Mouse (Mus musculus) embryo, embryonic 11.5 days (tissue): Measurements from ENCODE around the gene Disp2.

ENCODE experiments used
- DNase-seq: peaks from one replicate; pipeline ENCODE4 v3.0.0-alpha.2; 2012; ENCODE audit warnings: low read depth, low spot score

Disp2 gene

DNA sequence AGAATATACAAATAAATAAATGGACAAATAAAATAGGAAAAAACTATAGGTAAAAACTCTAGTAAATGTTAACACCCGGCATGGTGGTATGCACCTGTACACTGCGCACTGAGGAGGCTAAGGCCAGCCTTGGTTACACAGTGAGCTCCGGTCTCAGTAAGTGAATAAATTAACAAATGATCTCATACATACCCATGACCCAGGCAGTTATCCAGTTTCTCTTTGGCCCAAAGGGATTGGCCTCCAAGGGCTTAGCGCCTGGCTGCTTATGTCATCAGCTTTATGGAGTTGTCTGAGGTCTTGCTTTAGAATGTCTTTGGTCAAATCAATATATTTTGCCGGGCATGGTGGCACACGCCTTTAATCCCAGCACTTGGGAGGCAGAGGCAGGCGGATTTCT lies 4.1 kb downstream of the Disp2 start:
- no peak for DNase-seq

- no peak for DNase-seq
These were observed 7.0 kb downstream of the Disp2 start for GRCm38 (mm10) chr2:118786525-118786924.

DNA sequence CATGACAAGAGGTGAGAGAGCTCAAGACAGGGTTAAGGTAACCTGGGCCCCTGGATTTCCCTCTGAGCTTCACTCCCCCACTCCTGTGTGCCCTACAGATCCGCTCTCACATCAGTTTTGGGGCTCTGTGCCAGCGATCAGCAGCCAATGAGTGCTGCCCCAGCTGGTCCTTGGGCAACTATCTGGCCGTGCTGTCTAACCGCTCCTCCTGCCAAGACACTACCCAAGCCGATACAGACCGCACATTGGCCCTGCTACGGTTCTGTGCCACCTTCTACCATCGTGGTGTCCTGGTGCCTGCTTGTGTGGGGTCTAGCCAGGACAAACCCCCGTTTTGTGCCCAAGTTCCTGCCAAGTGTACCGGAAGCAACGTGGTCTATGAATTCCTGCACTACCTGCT lies 10.0 kb downstream of the Disp2 start:
- no peak for DNase-seq

- DNase-seq = no peak
These were observed 10.7 kb downstream of the Disp2 start for GRCm38 (mm10) chr2:118790221-118790550.

DNA sequence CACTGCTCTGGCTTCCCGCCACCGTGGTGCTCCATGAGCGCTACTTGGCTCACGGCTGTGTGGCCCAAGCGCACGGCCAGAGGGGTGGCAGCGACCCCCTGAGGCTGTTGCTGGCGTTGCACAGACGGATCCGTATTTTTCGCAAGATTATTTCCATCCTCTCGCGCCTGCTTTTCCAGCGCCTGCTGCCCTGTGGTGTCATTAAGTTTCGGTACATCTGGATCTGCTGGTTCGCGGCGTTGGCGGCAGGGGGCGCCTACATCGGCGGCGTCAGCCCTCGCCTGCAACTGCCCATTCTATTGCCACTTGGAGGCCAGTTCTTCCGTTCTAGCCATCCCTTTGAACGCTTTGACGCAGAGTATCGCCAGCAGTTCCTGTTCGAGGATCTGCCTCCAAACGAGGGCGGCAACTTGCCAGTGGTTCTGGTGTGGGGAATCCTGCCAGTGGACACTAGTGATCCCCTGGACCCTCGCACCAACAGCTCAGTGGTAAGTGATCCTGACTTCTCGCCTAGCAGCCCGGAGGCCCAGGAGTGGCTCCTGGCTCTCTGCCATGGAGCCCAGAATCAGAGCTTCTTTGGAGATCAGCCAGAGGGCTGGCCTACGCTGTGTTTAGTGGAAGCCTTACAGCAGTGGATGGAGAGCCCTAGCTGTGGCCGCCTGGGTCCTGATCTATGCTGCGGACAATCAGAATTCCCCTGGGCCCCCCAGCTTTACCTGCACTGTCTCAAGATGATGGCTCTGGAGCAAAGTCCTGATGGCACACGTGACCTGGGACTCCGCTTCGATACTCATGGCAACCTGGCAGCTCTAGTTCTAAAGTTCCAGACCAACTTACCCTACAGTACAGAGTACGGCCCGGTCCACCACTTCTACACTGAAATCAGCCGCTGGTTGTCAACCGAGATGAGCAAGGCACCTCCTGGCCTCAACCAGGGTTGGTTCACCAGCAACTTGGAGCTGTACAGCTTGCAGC lies 11.3 kb downstream of the Disp2 start:
- DNase-seq = peak; percentile 42

DNA sequence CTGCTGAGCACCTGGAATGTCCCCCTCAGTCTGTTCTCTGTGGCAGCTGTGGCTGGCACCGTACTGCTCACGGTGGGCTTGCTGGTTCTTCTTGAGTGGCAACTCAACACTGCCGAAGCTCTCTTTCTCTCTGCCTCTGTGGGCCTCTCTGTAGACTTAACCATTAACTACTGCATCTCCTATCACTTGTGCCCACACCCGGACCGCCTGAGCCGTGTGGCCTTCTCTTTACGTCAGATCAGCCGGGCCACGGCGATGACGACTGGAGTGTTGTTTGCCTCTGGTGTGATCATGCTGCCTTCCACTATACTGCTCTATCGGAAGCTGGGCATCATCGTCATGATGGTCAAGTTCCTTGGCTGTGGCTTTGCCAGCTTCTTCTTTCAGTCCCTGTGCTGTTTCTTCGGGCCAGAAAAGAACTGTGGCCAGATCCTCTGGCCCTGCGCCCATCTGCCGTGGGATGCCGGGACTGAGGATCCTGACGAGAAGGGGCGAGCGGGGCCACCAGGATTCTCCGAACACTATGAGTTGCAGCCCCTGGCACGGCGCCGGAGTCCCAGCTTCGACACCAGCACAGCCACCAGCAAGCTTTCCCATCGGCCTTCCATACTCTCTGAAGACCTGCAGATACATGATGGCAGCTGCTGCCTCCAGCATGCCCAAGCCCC lies 12.2 kb downstream of the Disp2 start:
- DNase-seq = no peak

- DNase-seq = no peak
These were observed 12.7 kb downstream of the Disp2 start for GRCm38 (mm10) chr2:118792259-118792613.

- no peak for DNase-seq
These were observed 14.1 kb downstream of the Disp2 start for GRCm38 (mm10) chr2:118793636-118794035.

DNA sequence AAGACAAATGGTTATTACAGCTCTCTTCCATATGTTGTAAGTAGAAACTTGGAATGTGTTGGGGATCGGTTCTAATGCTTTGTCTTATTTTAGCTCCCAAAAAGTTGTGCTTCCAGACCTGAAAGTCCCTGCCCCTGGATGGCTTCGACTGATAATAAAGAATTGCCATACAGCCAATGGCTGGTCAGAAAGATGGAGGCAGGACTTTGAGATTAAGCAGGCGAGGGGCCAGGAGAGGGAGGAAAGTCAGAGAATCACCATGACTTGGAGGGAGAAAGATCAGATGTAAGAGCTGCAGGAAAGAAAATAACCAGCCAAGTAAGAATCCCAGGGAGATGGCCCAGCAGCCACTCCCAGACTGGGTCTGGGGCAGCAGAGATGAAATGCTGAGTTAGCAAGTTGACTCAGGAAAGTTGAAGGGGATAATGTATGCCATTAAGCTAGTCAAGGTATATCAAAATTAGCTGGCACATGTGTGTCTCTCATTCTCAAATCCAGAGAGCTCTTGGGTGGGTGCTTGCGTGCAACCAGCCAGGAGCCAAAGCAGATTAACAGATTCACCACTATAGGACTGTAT lies 23.1 kb downstream of the Disp2 start:
- DNase-seq = no peak

- no peak for DNase-seq
These were observed 25.0 kb downstream of the Disp2 start for GRCm38 (mm10) chr2:118804474-118804873.

GRCm38 (mm10) chr2:118805137-118805536 lies 25.6 kb downstream of the Disp2 start:
- no peak for DNase-seq

DNA sequence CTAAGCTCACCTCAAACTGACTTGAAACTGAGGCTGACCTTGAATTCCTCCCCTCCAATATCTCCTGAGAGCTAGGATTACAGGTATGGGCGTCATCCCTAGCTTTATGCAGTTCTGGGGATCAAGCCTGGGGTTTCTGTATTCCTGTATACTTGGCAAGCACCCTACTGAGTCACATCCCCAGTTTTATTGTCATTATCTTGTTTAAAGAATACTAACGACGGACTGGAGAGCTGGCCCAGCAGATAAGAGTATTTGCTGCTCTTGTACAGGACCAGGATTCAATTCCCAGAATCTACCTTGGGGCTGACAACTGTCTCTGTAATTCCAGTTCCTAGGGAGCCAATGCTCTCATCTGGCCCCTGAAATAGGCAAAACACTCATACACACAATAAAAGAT lies 26.2 kb downstream of the Disp2 start:
- DNase-seq = no peak

- DNase-seq = no peak
These were observed 27.3 kb downstream of the Disp2 start for GRCm38 (mm10) chr2:118806860-118807259.

GRCm38 (mm10) chr2:118810861-118811260 lies 31.3 kb downstream of the Disp2 start:
- DNase-seq = no peak

DNA sequence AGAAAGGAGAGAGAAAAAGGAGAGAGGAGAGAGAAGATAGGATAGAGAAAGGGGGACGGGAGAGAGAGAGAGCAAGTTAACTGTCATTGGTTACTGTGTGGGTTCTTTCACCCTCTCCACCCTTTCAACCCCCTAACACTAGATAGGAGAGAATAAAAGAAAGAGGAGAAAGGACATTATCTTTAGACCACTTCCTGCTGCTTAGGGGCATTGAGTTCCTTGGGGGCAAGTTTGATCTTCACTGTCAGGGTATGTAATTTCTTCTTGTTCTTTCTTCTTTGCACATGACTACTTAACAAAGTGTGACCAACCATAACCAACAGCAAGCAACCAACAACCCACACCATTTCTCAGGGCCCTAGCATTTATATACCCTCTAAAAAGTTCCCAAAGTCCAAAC lies 33.2 kb downstream of the Disp2 start:
- DNase-seq = no peak

DNA sequence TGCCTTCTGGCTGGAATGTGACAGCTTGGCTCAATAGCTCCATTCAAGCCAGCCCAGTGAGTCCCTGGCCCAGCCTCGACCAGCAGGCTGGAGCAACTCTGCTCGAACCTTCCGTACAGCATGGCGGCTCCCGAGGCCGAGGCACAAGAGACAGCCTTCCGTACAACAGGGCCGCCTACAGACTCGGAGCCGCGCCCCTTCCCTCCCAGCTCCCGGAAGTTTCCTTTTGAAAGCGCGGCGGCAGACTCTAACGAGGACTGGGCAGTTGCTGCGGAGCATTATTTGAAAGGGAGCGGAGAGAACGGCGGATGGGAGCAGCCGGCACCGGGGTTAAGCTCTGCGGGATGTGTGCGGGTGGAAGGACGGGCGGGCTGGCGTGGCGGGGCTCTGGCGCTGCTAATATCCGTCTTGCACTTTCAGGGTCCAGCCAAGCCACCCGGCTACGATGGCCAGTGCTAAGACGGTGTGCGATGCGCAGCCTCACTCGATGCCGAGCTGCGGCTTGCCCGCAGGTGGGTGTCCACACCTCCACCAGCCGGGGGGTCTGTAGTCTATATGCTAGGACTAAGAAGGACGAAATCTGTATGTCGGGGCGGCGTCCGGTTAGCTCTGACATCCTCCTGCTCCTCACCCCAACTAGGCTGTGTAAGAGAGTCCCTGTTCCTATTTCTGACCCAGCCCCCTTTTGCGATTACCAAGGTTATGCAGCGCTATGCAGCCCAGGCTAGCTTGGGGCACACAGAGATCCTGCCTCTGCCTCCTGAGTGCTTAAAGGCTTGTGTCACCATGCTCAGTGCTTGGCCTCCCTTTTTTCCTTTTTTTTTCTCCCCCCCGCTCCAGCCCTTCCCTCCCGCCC lies 34.7 kb downstream of the Disp2 start, which contains the start of gene Knstrn:
Knstrn (plus strand) TSS at position 23 of the 856 bp plus-strand sequence.
- peak; percentile 80 for DNase-seq

GRCm38 (mm10) chr2:118822800-118823199 lies 43.3 kb downstream of the Disp2 start:
- no peak for DNase-seq

DNA sequence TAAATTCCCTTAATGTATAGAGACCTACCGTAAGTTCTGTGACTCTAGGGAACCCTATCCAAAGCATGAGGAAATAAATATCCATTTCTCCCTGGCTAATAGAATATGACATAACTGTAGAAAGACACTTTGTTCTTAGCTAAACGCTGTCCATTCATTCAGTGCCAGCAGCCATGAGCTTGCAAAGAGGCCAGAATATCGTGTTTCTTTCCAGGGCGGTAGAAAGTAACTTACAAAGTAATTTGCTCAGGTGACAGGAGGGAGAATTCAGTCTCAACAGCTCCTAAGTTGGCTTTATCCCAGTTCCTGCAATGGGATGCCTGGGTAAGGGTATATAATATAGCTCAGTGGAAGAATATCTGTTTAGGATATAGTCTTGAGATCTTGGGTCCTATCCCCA lies 44.9 kb downstream of the Disp2 start:
- DNase-seq = no peak

DNA sequence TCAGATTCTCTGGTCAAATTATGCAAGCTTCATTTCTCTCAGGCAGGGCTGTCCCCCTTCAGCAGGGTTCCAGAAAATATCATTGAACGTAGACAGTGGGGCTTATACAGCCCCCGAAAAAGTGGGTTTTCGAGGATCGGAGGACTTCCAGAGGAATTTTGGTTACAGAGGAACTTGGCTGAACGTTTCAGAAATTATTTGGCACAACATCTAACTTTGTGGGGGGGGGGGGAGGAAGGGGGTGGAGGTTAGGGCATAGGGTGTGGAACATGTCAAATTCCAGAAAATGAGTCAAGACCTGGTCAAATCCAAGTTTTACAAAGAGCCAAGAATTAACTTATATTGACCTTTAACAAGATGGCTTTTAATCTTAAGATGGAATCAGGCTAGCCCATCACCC lies 49.6 kb downstream of the Disp2 start:
- DNase-seq = no peak

DNA sequence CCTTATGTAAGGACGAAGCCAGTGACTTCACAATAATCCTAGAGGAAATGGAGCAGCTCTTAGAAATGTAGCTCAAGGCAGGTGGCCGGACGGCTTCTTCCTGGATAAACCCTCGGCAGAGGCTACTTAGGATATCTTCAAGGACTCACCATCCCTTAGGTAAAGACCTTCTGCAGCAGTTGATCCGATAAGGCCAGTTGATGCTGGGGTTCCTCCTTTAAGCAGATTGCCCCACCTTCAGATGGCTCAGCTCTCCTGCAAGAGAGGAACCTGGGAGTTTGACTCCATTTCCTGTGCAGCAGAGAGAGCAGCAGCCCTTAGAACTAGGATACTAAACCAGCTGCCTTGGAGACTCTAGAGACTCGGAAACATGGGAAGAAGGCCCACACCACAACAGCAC lies 54.5 kb downstream of the Disp2 start:
- no peak for DNase-seq

GRCm38 (mm10) chr2:118835115-118835514 lies 55.6 kb downstream of the Disp2 start:
- DNase-seq = no peak

GRCm38 (mm10) chr2:118838330-118838729 lies 58.8 kb downstream of the Disp2 start:
- DNase-seq = no peak
